Mouse (Mus musculus): ENCODE data around the gene Sptbn2. TPM values are rescaled to one million over a fixed set of nuclear protein-coding genes. Genes with fewer than 3 reads are reported as not detected.

The Sptbn2 gene
- polyA plus RNA-seq, 1 experiment, result 1.1 TPM

GRCm38 (mm10) chr19:4742229-4742628 lies 31.3 kb downstream of the Sptbn2 start:
- Histone ChIP-seq H3K4me1 (ENCODE audit: control insufficient read depth, insufficient read depth, low read length) (no peaks in the 10 kb centered on the region), H3K27me3 (ENCODE audit: control insufficient read depth, insufficient read depth, low read length) (no peaks in the 10 kb centered on the region), H3K27ac (ENCODE audit: control insufficient read depth, insufficient read depth, low read depth, low read length) (no peak overlapping the region), H3K4me3 (ENCODE audit: control insufficient read depth, low read depth, low read length) (no peak overlapping the region), H3K36me3 (ENCODE audit: control insufficient read depth, insufficient read depth, low read length) (no peaks in the 10 kb centered on the region)
- no peak for TF ChIP-seq POLR2A (IDR thresholded peaks at IDR 0.05; ENCODE audit: control insufficient read depth, low read depth, low read length)
- no peak for TF ChIP-seq CTCF (IDR thresholded peaks at IDR 0.05; ENCODE audit: control insufficient read depth, insufficient read depth, insufficient replicate concordance, low read depth, low read length)

GRCm38 (mm10) chr19:4743524-4743923 lies 32.6 kb downstream of the Sptbn2 start:
- H3K27ac ChIP-seq (ENCODE audit: control insufficient read depth, insufficient read depth, low read depth, low read length), result no peak overlapping the region
- H3K36me3 ChIP-seq (ENCODE audit: control insufficient read depth, insufficient read depth, low read length), result no peaks in the 10 kb centered on the region

GRCm38 (mm10) chr19:4744026-4744425 lies 33.1 kb downstream of the Sptbn2 start:
- Histone ChIP-seq H3K36me3 (ENCODE audit: control insufficient read depth, insufficient read depth, low read length) (no peaks in the 10 kb centered on the region), H3K4me3 (ENCODE audit: control insufficient read depth, low read depth, low read length) (no peak overlapping the region), H3K4me1 (ENCODE audit: control insufficient read depth, insufficient read depth, low read length) (no peaks in the 10 kb centered on the region), H3K27me3 (ENCODE audit: control insufficient read depth, insufficient read depth, low read length) (no peaks in the 10 kb centered on the region), H3K27ac (ENCODE audit: control insufficient read depth, insufficient read depth, low read depth, low read length) (no peak overlapping the region)
- TF ChIP-seq CTCF (IDR thresholded peaks at IDR 0.05; ENCODE audit: control insufficient read depth, insufficient read depth, insufficient replicate concordance, low read depth, low read length) (no peak), POLR2A (IDR thresholded peaks at IDR 0.05; ENCODE audit: control insufficient read depth, low read depth, low read length) (no peak)

More at GRCm38 (mm10) chr19:4743524-4743923, 32.6 kb downstream of the Sptbn2 start:
- Histone ChIP-seq H3K4me3 (ENCODE audit: control insufficient read depth, low read depth, low read length) (no peak overlapping the region), H3K27me3 (ENCODE audit: control insufficient read depth, insufficient read depth, low read length) (no peaks in the 10 kb centered on the region), H3K4me1 (ENCODE audit: control insufficient read depth, insufficient read depth, low read length) (no peaks in the 10 kb centered on the region)
- TF ChIP-seq CTCF (IDR thresholded peaks at IDR 0.05; ENCODE audit: control insufficient read depth, insufficient read depth, insufficient replicate concordance, low read depth, low read length), result no peak
- TF ChIP-seq POLR2A (IDR thresholded peaks at IDR 0.05; ENCODE audit: control insufficient read depth, low read depth, low read length), result no peak

- Histone ChIP-seq H3K27ac (ENCODE audit: control insufficient read depth, insufficient read depth, low read depth, low read length) (no peak overlapping the region), H3K27me3 (ENCODE audit: control insufficient read depth, insufficient read depth, low read length) (no peaks in the 10 kb centered on the region), H3K4me3 (ENCODE audit: control insufficient read depth, low read depth, low read length) (no peak overlapping the region), H3K4me1 (ENCODE audit: control insufficient read depth, insufficient read depth, low read length) (no peaks in the 10 kb centered on the region), H3K36me3 (ENCODE audit: control insufficient read depth, insufficient read depth, low read length) (no peaks in the 10 kb centered on the region)
- TF ChIP-seq POLR2A (IDR thresholded peaks at IDR 0.05; ENCODE audit: control insufficient read depth, low read depth, low read length), result no peak
- no peak for TF ChIP-seq CTCF (IDR thresholded peaks at IDR 0.05; ENCODE audit: control insufficient read depth, insufficient read depth, insufficient replicate concordance, low read depth, low read length)
These were observed 34.1 kb downstream of the Sptbn2 start for GRCm38 (mm10) chr19:4745057-4745456.

- H3K27ac ChIP-seq (ENCODE audit: control insufficient read depth, insufficient read depth, low read depth, low read length), result no peak overlapping the region
- TF ChIP-seq POLR2A (IDR thresholded peaks at IDR 0.05; ENCODE audit: control insufficient read depth, low read depth, low read length) (no peak), CTCF (IDR thresholded peaks at IDR 0.05; ENCODE audit: control insufficient read depth, insufficient read depth, insufficient replicate concordance, low read depth, low read length) (no peak)
- H3K4me1 ChIP-seq (ENCODE audit: control insufficient read depth, insufficient read depth, low read length), result no peaks in the 10 kb centered on the region
- no peaks in the 10 kb centered on the region for H3K27me3 ChIP-seq (ENCODE audit: control insufficient read depth, insufficient read depth, low read length)
- H3K36me3 ChIP-seq (ENCODE audit: control insufficient read depth, insufficient read depth, low read length), result no peaks in the 10 kb centered on the region
- H3K4me3 ChIP-seq (ENCODE audit: control insufficient read depth, low read depth, low read length), result no peak overlapping the region
These were observed 34.7 kb downstream of the Sptbn2 start for GRCm38 (mm10) chr19:4745681-4746080.

GRCm38 (mm10) chr19:4746611-4747010 lies 35.6 kb downstream of the Sptbn2 start:
- Histone ChIP-seq H3K4me3 (ENCODE audit: control insufficient read depth, low read depth, low read length) (no peak overlapping the region), H3K27ac (ENCODE audit: control insufficient read depth, insufficient read depth, low read depth, low read length) (no peak overlapping the region), H3K36me3 (ENCODE audit: control insufficient read depth, insufficient read depth, low read length) (no peaks in the 10 kb centered on the region), H3K27me3 (ENCODE audit: control insufficient read depth, insufficient read depth, low read length) (no peaks in the 10 kb centered on the region), H3K4me1 (ENCODE audit: control insufficient read depth, insufficient read depth, low read length) (no peaks in the 10 kb centered on the region)
- no peak for TF ChIP-seq POLR2A (IDR thresholded peaks at IDR 0.05; ENCODE audit: control insufficient read depth, low read depth, low read length)
- no peak for TF ChIP-seq CTCF (IDR thresholded peaks at IDR 0.05; ENCODE audit: control insufficient read depth, insufficient read depth, insufficient replicate concordance, low read depth, low read length)

- H3K4me3 ChIP-seq (ENCODE audit: control insufficient read depth, low read depth, low read length), result no peak overlapping the region
- no peaks in the 10 kb centered on the region for H3K27me3 ChIP-seq (ENCODE audit: control insufficient read depth, insufficient read depth, low read length)
- H3K36me3 ChIP-seq (ENCODE audit: control insufficient read depth, insufficient read depth, low read length), result no peaks in the 10 kb centered on the region
- H3K4me1 ChIP-seq (ENCODE audit: control insufficient read depth, insufficient read depth, low read length), result no peaks in the 10 kb centered on the region
- TF ChIP-seq POLR2A (IDR thresholded peaks at IDR 0.05; ENCODE audit: control insufficient read depth, low read depth, low read length) (no peak), CTCF (IDR thresholded peaks at IDR 0.05; ENCODE audit: control insufficient read depth, insufficient read depth, insufficient replicate concordance, low read depth, low read length) (no peak)
- no peak overlapping the region for H3K27ac ChIP-seq (ENCODE audit: control insufficient read depth, insufficient read depth, low read depth, low read length)
These were observed 36.8 kb downstream of the Sptbn2 start for GRCm38 (mm10) chr19:4747631-4748312.

Measured in testis, adult 2 months (tissue).